Mouse (Mus musculus): Measurements from ENCODE around the gene Calml3.
"Not testable (repeated sequence)": the region's sequence is repeated elsewhere in the genome, so short reads cannot be mapped to it uniquely, and the experiment has no call there.

Calml3 gene
- long read RNA-seq, experiment 1, result 0 reads
- long read RNA-seq, experiment 2, result 0 reads

DNA sequence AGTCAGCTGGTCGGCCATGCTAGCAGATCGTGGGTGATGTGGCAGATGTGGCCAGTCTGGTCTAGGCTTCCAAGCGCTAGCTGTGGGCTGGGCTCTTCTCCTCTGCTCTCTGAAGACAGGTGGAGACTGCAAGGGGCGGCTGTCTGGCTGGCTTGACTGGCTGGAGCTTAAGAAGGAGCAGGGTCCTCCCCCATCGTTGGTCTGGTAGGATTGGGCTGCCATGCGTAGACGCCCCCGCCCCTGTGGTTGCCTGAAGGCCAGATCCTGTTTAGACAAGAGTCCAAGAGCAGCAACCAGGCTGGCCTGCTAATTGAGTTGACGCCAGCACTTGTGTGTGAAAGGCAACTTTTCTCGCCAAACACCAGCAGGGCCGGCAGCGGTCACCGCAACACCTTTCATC is at the start of gene Calml3:
TSS of gene Calml3 (minus strand) at position 131 of the 400 bp plus-strand sequence.
- intact Hi-C loops (cut with DNase I), result no loop called here

DNA sequence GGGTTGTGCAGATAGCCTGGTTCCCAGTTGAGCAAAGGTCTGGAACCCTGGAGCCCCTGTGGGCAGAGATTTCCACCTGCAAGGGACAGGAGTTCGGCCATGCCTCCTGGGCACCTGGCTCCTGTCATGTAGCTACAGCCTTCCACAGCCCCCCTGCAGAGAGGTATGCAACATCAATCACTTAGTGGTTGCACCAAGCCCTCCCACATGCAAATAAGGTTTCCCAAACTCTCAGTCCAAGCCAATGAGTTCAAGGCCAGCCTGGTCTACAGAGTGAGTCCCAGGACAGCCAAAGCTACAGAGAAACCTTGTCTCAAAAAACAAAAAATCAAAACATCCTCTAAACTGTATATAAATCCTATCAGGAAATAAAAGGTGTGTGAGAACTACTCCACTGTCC is 46.2 kb upstream of the Calml3 start:
- intact Hi-C loops (cut with DNase I), result no loop called here

DNA sequence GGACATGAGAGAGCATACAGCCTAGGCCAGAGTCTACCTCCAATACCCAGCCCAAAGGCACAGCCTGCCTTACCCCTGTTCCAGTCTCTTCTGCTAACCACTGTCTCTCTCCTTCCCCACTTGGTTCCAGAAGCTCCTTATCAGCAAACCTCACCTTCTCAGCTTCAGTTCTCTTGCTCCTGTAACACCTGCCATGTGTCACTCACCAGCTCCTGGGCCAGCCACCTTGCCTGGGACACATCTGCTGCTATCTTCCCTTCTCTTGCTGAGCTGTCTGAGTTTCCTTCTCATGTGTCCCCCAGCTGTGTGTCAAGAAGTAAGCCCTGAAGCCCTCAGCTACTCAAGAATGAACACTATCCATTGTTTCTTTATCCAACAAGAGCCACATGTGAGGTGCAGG is 36.5 kb upstream of the Calml3 start:
- intact Hi-C loops (cut with DNase I), result not testable (repeated sequence)

DNA sequence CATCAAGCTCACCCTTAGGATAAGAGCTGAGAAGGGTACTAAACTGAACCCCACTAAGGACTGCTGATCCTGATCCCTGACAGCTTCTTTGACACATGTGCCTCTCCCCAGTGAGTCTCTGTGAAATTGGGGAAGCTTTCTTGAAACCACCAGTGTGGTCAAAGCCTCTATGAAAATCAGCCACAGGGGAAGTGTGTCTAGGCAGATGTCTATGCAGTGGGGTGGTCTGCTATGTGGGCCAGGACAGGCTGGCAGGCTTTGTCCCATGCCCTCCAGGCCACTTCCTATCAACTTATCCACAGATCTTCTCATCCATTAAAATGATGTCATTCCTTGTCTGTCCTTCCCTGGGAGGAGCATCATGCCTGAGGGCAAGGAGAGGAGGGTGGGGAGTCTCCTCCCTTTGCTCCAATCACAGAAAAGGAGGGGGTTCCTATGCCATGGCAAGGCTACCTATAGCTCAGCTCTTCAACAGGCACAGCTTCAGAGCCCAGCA is 33.2 kb upstream of the Calml3 start, which contains the start of gene Calm4:
TSS of gene Calm4 (plus strand) at position 446 of the 496 bp plus-strand sequence.
- intact Hi-C loops (cut with DNase I), result not testable (repeated sequence)

DNA sequence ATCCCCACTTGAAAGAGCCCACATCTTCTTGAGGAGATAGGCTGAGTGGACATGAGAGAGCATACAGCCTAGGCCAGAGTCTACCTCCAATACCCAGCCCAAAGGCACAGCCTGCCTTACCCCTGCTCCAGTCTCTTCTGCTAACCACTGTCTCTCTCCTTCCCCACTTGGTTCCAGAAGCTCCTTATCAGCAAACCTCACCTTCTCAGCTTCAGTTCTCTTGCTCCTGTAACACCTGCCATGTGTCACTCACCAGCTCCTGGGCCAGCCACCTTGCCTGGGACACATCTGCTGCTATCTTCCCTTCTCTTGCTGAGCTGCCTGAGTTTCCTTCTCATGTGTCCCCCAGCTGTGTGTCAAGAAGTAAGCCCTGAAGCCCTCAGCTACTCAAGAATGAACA is 29.5 kb upstream of the Calml3 start:
- intact Hi-C loops (cut with DNase I), result not testable (repeated sequence)

DNA sequence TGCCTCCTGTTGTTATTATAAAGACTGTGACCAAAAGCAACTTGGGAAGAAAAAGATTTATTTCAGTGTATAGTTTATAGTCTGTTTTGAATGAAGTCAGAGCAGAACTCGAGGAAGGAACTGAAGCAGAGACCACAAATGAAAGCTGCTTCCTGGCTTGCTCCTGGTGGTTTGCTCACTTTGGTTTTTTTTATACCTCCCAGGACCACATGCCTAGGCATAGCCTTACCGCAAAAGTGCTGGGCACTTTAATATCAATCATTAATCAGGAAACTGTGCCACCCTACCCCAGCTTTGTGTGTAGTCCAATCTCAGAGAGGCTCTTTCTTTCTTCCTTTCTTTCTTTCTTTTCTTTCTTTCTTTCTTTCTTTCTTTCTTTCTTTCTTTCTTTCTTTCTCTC is 28.3 kb upstream of the Calml3 start:
- intact Hi-C loops (cut with DNase I), result no loop called here

DNA sequence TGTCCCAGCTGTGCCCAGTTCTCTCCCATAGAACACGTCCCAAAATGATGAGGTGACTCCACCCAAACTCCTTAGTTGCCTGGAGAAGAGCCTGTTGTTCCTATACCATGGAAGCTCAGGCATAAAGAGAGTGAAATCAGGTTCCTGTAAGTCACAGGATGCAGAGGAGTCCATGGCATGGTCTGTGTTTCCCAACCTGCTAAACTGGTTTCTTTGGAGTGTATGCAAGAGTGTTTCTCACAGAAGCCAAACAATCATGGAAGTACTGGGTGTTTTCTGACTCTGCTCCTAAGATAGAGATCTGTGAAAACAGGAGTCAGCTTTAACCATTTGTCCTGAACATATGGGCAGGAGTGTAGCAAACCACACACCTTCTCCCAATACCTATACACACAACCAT is 27.9 kb upstream of the Calml3 start:
- intact Hi-C loops (cut with DNase I), result no loop called here

DNA sequence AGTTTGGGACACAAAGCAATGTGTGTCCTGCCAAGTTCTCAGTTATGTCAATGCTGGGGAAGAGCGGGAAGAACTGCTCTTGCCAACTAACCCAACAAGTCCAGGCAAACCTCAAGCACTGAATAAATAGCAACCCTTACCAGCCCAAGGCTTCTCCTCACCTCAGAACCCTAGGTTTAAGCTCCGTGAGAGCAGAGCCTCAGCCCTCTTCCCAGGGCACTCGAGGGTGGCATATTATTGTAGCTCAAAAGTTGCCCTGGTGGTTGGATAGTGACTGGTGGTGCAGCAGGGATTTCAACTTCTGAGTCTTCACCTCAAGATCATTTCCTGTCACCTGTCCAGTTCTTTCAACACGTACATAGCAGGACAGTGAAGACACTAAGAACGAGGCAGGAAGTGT is 27.4 kb upstream of the Calml3 start:
- intact Hi-C loops (cut with DNase I), result no loop called here

DNA sequence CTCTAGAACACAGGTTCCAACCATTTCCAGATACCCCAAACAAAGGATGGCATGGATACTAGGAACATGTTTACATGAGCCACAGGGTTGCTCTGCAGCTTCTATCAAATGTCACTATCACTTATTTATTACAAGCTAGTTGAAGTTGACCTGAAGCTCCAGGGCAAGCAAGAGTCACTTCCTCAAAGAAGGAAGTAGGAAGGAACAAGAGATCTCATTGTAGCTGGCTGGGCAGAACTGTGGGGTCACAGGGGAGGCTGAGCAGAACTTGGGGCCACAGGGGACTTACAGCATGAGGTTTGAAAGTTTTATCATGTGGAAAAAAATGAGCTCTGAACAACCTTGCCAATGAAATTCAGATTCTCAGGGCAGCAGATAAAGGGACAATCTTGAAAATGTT is 21.6 kb upstream of the Calml3 start:
- intact Hi-C loops (cut with DNase I), result no loop called here

DNA sequence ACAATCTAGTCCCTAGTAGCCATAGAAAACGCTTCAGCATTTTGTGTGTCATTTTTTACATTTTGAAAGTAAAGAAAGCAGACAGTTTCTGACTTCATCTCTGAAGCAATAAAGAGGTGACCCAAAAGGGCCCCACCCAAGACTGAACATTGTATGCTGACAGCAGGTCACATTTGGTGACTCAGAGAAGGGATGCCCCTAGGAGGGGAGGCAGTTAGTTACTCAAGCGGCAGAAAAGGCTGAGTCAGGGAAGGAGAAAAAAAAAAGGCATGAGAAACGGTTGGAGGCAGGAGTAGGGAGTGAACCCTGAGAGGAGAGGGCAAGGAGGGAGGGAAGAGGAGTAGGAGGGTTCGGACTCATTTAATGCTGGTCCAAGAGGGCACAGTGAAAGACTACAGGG is 18.0 kb upstream of the Calml3 start:
- intact Hi-C loops (cut with DNase I), result loop anchor here (5.0 kb wide), 1 partner anchor 45 kb away; no protein-coding TSS in a partner anchor

DNA sequence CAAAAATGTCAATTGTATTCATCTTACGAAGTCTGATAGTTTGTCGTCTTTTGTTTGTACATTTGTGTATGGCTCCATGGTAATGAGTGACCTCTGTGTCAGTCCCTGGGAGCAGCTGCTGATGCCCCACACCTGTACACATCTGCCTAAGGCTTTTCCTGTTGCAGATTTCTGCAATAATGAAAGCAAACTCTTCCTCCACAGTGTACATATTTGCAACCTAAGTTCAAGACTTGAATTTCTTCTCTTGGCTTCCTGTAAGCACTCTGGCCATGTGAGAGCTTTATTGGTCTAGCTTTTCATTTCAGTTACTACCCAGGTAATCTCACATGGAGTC is 14.6 kb upstream of the Calml3 start:
- intact Hi-C loops (cut with DNase I), result no loop called here

DNA sequence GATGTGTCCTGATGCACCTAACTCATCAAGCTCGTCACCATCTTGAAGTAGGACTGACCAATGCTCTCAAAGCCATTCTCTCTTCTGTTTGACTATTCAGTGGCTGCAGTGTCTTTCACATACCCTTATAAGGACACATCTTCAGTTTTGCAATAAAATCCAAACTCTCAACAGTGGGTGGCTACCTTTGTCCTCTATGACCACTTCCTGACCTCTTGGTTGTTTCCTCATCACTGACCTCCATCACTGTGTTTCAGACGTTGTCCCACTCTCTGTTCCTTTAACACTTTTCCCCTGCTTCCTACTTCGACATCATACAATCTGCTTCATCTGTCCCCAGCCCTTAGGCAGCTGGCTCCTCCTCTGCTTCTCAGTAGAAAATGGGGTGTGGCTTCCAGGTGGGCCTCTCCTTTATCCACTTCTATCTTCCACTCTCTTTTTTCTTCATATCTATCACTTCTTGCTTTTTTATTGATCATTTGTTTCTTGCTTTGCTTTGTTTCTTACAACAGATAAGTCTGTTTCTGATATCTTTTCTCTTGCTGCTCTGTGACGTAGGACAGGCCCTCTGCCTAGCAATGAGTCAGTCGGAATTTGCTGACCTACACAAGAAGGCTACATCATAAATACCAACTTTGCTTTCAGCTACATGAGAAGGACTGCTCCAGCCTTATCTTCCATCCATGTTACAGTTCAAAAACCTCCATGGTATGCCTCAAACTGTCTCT is 14.1 kb upstream of the Calml3 start:
- intact Hi-C loops (cut with DNase I), result no loop called here

DNA sequence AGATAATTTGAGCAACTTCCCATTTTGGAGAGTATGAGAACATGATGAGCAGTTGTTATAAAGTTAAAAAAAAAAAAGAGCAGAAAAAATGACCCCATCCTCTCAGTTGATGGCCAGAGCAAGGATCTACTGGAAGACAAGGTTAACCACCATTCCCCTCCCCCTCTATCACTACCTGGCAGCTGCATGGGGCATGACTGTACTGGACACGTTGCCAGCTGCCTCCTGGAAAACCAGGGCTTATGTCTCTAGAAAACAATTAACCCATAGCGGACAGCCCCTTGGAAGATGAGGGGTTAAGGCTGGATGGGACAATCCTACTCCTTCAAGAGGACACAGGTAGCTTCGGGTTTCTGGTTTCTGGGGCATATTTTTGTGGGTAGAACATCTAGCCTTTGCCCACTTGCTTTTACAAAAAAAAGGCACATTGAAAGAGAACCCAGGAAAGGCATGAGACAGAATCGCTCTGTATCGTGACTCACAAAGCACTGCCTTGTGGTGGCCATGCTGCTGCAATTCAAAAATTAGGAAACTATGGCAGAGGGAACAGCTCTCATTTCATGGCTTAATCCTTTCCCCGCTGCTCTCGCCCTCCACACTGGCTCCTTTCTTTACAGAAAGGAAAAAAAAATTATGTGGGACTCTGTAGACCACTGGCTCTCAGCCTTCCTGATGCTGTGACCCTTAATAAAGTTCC is 3.2 kb upstream of the Calml3 start:
- intact Hi-C loops (cut with DNase I), result no loop called here

DNA sequence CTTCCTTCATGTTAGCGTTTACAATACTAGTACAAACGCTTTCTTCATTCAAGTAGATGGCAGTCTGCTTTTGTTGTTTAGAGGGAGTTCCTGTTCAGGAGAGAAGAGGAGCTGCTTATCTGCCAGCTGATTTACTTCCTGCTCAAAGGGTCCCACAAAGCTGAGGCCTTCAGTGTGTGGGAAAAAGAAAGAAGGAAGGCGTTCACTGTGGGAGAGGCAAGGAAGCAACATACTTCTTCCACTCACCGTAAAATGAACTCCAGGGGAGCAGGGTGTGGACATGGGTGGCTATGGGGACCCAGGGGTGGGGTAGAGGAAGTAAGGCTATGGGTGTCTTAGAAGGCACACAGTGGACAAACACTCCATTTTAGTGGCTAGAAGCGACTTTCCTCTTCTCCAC is 1.5 kb upstream of the Calml3 start:
- intact Hi-C loops (cut with DNase I), result no loop called here

DNA sequence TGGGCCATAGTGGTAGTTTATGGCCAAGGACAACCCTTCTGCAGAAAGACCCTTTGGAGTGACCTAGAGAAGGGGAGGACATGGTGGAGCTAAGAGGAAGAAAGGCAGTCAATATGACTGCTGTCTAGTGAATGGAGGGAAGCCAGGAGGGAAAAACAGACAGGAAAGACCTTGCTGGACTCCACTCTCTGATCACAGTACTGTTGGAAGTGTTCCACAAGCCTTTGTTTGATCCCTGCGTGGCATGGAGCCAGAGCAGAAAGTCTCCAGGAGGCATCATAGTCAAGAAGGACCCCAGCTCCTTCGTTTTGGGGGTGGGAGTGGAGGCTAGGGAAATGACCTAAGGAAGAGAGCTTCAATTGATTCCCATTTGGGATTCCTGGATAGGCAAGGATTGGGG is 1.0 kb upstream of the Calml3 start:
- intact Hi-C loops (cut with DNase I), result no loop called here

DNA sequence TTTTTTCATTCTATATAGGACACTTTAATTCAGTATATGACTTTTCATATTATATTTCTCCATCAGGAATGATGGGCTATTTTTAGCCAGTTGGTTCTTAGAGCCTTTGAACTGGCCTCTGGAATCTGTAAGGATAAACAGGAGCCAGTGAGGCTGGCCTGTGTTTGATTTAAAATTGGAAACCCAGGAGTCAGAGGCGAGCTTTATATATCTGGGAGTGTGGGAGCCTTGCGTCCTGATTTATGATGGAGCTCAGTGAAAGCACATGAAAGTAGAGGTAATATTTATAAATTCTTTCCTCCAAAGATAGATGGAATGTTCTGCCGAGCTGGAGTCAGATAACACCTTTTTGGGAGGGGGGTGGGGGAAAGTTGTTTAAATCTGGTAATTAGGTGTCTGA is 4.7 kb downstream of the Calml3 start:
- intact Hi-C loops (cut with DNase I), result no loop called here

DNA sequence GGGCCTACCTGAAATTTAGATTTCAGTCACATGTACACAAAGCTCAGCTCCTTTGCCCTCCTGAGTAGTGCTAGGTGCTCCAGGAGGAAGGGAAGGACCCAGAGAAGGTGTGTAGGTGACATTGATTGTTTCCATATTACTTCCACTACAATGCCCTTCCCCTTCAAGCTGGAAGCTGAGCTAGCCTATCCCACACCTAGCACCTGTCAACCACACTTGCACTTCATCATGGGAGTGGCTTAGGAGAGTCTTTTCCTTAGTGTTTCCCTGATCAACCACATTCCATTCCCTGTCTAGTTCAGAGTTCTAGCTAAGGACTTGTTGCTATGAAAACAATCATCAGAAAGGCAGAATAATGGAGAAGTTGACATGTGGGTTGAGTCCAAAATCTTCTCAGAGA is 5.4 kb downstream of the Calml3 start:
- intact Hi-C loops (cut with DNase I), result no loop called here

DNA sequence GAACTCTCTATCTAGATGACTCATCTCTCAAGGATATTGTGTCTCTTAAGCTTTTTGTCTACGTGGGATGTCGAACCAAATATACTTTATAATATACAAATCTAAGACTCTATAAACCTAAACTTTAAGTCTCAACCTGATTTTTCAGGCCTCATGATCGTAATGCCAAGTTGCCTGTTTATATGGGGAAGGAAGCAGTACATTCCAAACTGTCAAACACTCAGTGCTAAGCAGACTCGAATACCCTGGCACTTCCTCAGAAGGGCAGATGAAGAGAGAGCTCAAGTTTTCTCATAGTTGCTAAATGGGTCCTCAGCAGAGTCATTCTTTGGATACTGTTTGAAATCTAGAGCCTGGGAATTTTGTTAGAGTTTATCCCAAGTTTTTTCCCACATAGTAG is 7.5 kb downstream of the Calml3 start:
- intact Hi-C loops (cut with DNase I), result no loop called here

DNA sequence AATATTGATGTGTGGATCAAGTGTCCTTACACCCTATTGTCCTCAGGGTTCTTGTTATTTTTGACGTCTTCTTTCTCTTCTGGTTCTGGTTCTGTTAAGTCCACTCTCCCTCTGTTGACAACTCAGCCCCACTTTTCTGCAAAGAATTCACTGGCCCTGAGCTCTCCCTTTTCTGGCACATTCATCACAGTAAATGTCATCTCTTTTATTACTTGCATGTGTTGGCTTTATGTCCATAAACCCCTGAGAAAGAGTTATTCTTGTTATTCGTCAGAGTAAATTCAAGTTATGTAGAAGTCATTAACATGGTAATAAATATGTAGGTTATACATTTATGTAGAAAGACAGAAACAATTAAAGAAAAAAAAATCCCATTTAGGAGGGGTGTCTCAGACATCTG is 14.6 kb downstream of the Calml3 start:
- intact Hi-C loops (cut with DNase I), result no loop called here

DNA sequence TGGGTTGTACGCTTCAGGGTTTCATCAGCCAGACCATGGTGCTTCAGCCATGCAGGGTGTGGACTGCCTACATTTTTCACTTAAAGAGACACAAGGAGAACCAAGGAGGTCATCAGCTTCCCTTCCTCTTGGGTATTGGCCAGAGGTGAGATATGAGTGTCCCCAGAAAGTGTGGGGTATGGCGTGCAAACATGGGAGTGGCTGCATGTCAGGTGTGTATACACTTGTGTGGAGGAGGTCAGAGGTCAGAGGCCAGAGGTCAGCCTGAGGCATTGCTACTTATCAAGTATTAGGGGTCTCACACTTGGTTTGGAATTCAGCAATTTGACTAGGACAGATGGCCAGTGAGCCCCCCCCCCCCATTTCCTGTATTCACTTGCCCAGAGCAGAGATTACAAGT is 15.5 kb downstream of the Calml3 start:
- intact Hi-C loops (cut with DNase I), result no loop called here

DNA sequence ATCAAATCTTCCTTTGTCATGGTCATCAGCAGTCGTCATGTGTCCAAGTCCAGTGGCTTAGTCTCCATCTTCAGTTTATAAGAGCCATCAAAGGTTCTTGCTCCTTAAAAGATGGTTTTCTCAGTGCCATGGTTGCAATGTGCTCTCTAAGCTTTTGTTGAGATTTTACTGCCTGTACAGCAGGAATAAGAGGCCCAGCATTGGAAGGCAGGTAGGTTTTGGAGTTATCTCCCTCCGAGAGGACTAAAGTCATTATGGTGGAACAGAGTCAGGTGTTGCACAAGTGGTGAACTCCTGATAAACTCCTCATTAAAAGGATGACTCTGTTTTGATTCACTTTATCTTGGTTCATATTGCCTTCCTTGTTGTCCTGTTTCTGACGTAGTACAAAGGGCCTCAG is 16.5 kb downstream of the Calml3 start:
- intact Hi-C loops (cut with DNase I), result no loop called here

DNA sequence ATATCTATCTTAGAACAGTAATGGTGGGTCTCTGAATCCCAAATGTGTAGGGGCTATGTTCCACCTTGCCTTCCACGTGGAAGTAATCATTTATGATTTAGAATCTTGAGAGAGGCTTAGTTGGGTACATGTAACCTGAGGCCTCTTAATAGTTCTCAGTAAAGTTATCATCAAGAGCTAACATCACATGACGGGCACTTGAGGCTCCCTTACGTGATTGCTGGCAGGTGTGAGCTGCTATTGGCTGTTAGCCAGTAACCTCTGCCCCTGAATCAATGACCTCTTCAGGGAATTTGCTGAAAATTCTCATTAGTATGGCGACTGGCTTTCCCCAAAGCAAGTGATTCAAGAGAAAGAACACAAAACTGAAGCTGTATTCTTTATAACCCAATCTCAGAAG is 17.0 kb downstream of the Calml3 start:
- intact Hi-C loops (cut with DNase I), result no loop called here

DNA sequence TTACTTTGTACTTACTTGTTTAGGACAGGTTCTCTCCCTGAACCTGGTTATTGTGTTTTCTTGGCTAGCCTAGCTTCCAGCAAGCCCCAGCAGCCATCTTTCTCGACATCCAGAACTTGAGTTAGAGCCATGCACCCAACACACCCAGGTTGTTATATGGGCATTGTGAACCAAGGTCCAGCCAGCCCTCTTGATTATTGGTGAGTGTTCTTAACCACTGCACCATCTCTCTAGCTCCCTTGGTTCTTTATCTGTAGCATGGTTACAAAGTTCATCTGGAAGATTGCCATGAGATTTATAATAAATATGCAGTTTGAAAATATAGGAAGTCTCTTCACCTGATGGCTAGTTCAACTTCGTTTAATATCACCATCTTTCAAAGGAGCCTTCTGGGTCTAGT is 20.5 kb downstream of the Calml3 start:
- intact Hi-C loops (cut with DNase I), result no loop called here
